Mouse (Mus musculus) cerebellum, adult 2 months (tissue): ENCODE measurements around the gene Padi4. TPM values are rescaled to one million over a fixed set of nuclear protein-coding genes. Genes with fewer than 3 reads are reported as not detected.

ENCODE experiments used
- DNase-seq, 2 experiments: peaks; one replicate each; pipeline ENCODE4 v3.0.0; 2021
- H3K27ac ChIP-seq: fragments of 200-500 bp; 2 replicates; pipeline ENCODE4 v1.5.1; 2012; ENCODE audit warnings: low read length, control low read depth, inconsistent platforms; ENCODE audit not compliant: insufficient read depth
- H3K27me3 ChIP-seq: fragments of 200-500 bp; 2 replicates; pipeline ENCODE4 v1.6.1; 2012; ENCODE audit warnings: inconsistent platforms, mild to moderate bottlenecking, low read length, moderate library complexity; ENCODE audit not compliant: control insufficient read depth, insufficient read depth
- H3K4me1 ChIP-seq: fragments of 200-500 bp; 2 replicates; pipeline ENCODE4 v1.6.1; 2011; ENCODE audit warnings: low read length; ENCODE audit not compliant: control insufficient read depth, insufficient read depth
- H3K4me3 ChIP-seq: fragments of 200-500 bp; replicated peaks from 2 replicates; pipeline ENCODE3; 2011; ENCODE audit warnings: mild to moderate bottlenecking, low read depth, low read length, control low read depth; ENCODE audit not compliant: insufficient read depth
- CTCF ChIP-seq: fragments of 200-500 bp; IDR thresholded peaks from 2 replicates; pipeline ENCODE4 v1.5.1; 2011; ENCODE audit warnings: low read depth, mild to moderate bottlenecking, control low read depth, low read length, moderate library complexity, borderline replicate concordance; ENCODE audit not compliant: insufficient read depth
- POLR2A ChIP-seq: fragments of 200-500 bp; IDR thresholded peaks from 2 replicates; pipeline ENCODE4 v1.6.1; 2011; ENCODE audit warnings: low read length, control low read depth, borderline replicate concordance; ENCODE audit not compliant: insufficient read depth
- WGBS: fragments of 180-500 bp; shearing (Covaris S2); methylation state at CpG from one replicate; pipeline ENCODE4 v1.1.7; 2018; 5-methylcytosine and 5-hydroxymethylcytosine counted together
- polyA plus RNA-seq: library from polyadenylated mRNA; depleted of rRNA; stranded (reverse); fragments of >200 nt; gene quantifications from 2 replicates; pipeline ENCODE4 v1.2.3, GENCODE M21; 2012

Gene Padi4
- polyA plus RNA-seq, 1 experiment = 0.11 TPM

DNA sequence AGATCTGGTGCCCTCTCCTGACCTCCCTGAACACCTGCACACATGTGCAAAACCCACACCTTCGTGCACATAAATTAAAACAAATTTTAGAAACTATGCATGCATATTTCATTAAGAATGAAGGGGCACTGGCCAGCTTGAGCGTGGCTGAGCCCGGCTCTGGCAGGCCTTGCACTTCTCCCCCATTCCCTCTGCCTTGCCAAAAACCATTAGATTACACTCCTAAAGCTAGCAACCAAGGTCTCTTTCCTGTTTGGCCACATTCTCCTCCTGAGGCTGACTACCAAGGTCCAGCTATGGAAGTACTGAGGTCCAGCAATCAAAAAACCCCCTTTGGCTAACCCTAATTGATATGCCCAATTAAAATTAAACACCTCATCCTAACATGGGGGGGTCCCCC, 22.8 kb upstream of the Padi4 start:
- TF ChIP-seq POLR2A (no peak), CTCF (no peak)
- no peak for DNase-seq
- WGBS = 50% methylated on average over 3 of the region's 3 CpGs
- H3K27ac ChIP-seq = no peak overlapping the region
- no peaks in the 10 kb centered on the region for H3K27me3 ChIP-seq
- H3K4me1 ChIP-seq = no peaks in the 10 kb centered on the region
- no peak overlapping the region for H3K4me3 ChIP-seq

DNA sequence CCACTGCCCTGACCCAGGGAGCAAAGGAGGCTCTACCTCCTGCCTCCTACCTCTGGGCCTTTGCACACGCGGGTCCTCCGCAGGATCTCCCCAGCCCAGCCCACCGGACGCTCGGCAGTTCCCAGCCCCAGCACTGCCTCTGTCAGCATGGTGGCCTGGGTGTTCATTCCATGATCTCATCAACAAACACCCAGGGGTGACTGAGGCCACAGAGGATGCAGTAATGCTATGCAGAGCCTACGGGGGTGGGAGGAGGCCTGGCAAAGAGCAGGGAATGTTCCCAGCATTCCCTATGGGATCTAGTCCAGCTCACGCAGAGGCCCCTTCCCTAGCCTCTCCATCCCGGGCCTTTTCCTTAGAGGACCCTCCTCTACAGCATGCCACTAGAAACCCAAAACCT, 20.6 kb upstream of the Padi4 start:
- H3K4me1 ChIP-seq = no peaks in the 10 kb centered on the region
- no peak for DNase-seq
- H3K27ac ChIP-seq = no peak overlapping the region
- H3K27me3 ChIP-seq = no peaks in the 10 kb centered on the region
- TF ChIP-seq POLR2A (no peak), CTCF (no peak)
- WGBS = 80% methylated on average over 9 of the region's 9 CpGs
- H3K4me3 ChIP-seq = no peak overlapping the region

DNA sequence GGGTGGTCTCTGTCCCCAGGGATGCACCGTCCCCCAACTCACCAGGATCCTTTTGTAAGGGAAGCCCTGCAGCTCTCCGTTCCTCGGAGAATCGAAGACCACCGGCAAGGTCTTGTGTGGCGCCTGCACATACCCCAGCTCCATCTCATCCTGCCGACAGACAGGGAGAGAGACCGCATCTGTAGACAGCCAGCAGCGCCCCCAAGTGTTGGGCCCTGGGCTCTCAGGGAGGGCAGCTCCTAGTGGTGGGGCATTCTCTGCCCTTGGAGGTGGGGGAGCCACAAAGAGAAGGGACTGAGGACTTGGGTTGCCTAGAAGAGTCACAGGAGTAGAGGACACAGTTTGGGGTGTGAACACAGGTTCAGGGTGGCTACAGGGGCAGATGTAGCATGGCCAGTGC, 19.8 kb upstream of the Padi4 start:
- no peak for TF ChIP-seq CTCF
- no peak for TF ChIP-seq POLR2A
- no peak for DNase-seq
- Histone ChIP-seq H3K4me3 (no peak overlapping the region), H3K4me1 (no peaks in the 10 kb centered on the region), H3K27ac (no peak overlapping the region), H3K27me3 (no peaks in the 10 kb centered on the region)
- whole genome bisulfite sequencing = 29% methylated on average over 9 of the region's 9 CpGs

DNA sequence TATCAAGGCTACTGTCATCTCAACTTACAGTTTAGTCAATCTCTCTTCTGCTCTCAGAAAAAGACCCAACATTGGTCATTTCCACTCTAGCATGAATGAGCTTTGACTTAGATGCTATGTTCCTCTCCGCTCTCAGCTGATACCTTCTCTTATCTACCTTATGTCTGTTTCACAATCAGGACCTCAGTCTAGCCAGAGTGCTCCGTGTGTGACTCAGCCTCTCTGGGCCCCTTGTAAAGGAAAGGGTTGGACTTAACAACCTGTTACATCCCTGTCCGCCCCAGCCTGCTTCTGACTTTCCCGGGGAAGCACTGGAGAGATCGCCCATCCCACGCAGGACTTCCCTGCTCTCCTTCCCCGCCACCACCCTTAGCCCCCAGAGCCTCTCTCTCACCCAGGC, 18.5 kb upstream of the Padi4 start:
- DNase-seq = no peak
- Histone ChIP-seq H3K27me3 (no peaks in the 10 kb centered on the region), H3K4me3 (no peak overlapping the region), H3K27ac (no peak overlapping the region), H3K4me1 (no peaks in the 10 kb centered on the region)
- WGBS = 89% methylated on average over 7 of the region's 7 CpGs
- no peak for TF ChIP-seq POLR2A
- no peak for TF ChIP-seq CTCF

DNA sequence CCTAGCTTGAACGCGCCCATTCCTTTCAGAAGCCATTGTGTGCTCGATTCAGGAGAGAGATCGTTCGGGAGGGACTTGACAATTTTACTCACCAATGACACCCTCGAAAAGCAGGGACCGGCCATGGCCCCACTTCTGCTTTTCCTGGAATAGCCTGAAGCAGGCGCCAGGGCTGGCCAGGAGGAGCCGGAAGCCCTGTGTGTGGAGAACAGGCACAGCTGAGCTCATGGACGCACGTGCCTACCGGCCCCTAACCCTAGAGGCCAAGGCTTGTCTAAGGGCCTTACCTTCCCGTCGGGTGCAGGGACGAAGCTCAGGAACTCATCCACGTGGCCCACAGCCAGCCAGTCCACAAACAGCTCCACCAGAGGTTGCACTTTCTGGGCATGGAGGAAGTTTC, 17.0 kb upstream of the Padi4 start:
- TF ChIP-seq POLR2A = no peak
- no peak for TF ChIP-seq CTCF

DNA sequence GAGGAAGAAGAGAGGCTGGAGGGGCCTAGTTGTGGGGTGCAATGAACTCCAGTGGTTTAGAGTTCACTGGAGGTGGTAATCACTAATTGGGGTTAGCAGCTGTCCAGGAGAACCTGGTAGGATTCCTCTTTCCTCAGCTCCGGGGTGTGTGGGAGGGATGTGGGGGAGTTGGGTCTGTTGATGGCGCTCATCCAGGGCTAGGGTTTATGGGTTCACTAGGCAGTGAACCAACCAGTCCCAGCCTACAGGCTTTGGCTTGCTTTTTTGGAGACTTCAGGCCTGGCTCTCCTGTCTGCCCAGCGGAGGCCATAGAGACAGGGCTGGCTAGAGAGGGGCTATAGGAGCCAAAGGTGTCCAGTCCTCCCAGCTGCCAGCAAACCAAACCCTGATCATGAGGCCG, 15.9 kb upstream of the Padi4 start:
- Histone ChIP-seq H3K27ac (no peak overlapping the region), H3K27me3 (no peaks in the 10 kb centered on the region), H3K4me1 (no peaks in the 10 kb centered on the region), H3K4me3 (no peak overlapping the region)
- no peak for TF ChIP-seq POLR2A
- TF ChIP-seq CTCF = no peak
- no peak for DNase-seq
- WGBS = 77% methylated on average over 4 of the region's 4 CpGs

More for the DNA sequence above, 17.0 kb upstream of the Padi4 start:
- DNase-seq = no peak
- WGBS = 78% methylated on average over 16 of the region's 16 CpGs
- H3K27ac ChIP-seq = no peak overlapping the region
- H3K4me1 ChIP-seq = no peaks in the 10 kb centered on the region
- H3K27me3 ChIP-seq = no peaks in the 10 kb centered on the region
- no peak overlapping the region for H3K4me3 ChIP-seq

DNA sequence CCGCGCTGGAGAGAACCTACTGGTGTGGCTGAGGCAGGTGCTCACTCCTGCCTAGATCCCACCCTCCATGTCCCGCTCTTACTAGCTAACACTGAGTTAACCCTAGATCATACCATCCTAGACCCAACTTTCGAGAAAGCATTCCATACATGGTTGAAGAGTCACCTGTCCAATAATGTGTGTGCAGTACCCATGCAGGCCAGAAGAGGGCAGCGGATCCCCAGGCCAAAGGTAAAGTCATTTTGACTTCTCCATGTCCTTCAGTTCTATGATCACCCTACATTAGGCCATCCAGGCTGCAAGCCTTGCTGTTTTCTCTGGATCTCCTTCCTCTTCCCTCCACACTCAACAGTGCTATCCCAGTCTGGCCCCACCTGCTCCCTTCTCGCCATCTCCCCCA, 14.9 kb upstream of the Padi4 start:
- Histone ChIP-seq H3K27me3 (no peaks in the 10 kb centered on the region), H3K4me1 (no peaks in the 10 kb centered on the region), H3K4me3 (no peak overlapping the region), H3K27ac (no peak overlapping the region)
- TF ChIP-seq CTCF = peak; percentile 78
- TF ChIP-seq POLR2A = no peak
- WGBS = 51% methylated on average over 6 of the region's 6 CpGs
- DNase-seq = peak; percentile 17 to 49

DNA sequence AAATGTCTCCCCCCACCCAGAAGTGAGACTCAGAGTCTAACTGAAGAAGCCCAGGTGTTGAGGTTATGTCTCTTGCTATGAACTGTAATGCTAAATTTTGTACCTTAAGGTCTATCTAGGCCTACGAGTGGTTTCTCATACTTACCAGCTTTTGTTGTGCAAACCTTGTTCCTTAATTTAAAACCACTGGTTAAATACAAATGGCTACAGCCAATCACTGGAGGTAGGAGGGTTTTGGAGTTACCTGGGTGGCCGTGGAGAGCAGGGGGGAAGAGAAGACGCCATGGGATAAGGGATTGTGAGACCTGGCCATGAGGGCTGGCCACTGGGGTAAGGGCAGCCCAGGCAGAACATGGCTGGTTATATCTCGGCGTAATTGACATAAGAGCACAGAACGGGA, 14.2 kb upstream of the Padi4 start:
- H3K4me1 ChIP-seq = no peaks in the 10 kb centered on the region
- H3K27ac ChIP-seq = no peak overlapping the region
- 81% methylated on average over 6 of the region's 6 CpGs for WGBS
- no peak for TF ChIP-seq CTCF
- H3K4me3 ChIP-seq = no peak overlapping the region
- no peaks in the 10 kb centered on the region for H3K27me3 ChIP-seq
- DNase-seq = no peak
